Mouse (Mus musculus) embryonic fibroblast, embryonic 13.5 days (primary cell): ENCODE measurements around the gene Thrb. TPM values are rescaled to one million over a fixed set of nuclear protein-coding genes. Genes with fewer than 3 reads are reported as not detected.

ENCODE experiments used
- H3K27ac ChIP-seq: 2 replicates; pipeline ENCODE4 v1.5.1; 2012; ENCODE audit warnings: low read length, control low read depth, inconsistent platforms; ENCODE audit not compliant: insufficient read depth
- H3K4me1 ChIP-seq: 2 replicates; pipeline ENCODE4 v1.6.1; 2011; ENCODE audit warnings: low read length; ENCODE audit not compliant: control insufficient read depth, insufficient read depth
- H3K4me3 ChIP-seq: 2 replicates; pipeline ENCODE4 v1.5.1; 2011; ENCODE audit warnings: mild to moderate bottlenecking, control low read depth, low read length; ENCODE audit not compliant: insufficient read depth
- CTCF ChIP-seq: IDR thresholded peaks from 2 replicates; pipeline ENCODE4 v1.5.1; 2011; ENCODE audit warnings: mild to moderate bottlenecking, control low read depth, low read length, moderate library complexity, borderline replicate concordance; ENCODE audit not compliant: insufficient read depth
- POLR2A ChIP-seq: IDR thresholded peaks from 2 replicates; pipeline ENCODE4 v1.6.1; 2011; ENCODE audit warnings: low read depth, mild to moderate bottlenecking, control low read depth, low read length, moderate library complexity
- polyA plus RNA-seq: library from polyadenylated mRNA; stranded (reverse); fragments of >200 nt; gene quantifications from 2 replicates; pipeline ENCODE4 v1.2.4, GENCODE M21; 2011; ENCODE audit warnings: low read depth; ENCODE audit not compliant: missing spikeins, insufficient read length

Thrb gene
- polyA plus RNA-seq, 1 experiment, result 3.3 TPM

DNA sequence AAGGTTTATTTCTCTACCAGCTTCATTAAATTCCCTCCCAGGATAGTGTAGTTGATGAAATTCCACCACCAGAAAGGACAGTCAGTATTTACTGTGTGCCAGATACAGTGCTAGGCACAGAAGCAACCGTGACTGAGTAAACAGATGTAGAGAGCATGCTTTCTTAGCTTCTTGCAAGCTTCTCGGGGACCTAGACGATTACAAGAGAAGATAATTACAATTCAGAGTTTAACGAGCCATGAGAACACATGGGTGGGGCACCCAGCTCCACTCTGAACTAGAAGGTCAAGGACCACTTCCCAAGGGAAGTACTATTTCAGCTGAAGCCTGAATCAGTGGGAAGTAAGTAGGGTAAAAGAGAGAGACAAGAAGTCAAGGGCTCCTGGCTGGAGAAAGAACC is 190.3 kb downstream of the Thrb start:
- TF ChIP-seq CTCF (no peak), POLR2A (no peak)
- no peaks in the 10 kb centered on the region for H3K4me1 ChIP-seq
- H3K4me3 ChIP-seq, result no peak overlapping the region
- H3K27ac ChIP-seq, result no peak overlapping the region

- H3K4me3 ChIP-seq, result no peak overlapping the region
- H3K27ac ChIP-seq, result no peak overlapping the region
- no peak for TF ChIP-seq POLR2A
- TF ChIP-seq CTCF, result no peak
- H3K4me1 ChIP-seq, result no peaks in the 10 kb centered on the region
Observed at GRCm38 (mm10) chr14:17852236-17852635, 192.2 kb downstream of the Thrb start.

DNA sequence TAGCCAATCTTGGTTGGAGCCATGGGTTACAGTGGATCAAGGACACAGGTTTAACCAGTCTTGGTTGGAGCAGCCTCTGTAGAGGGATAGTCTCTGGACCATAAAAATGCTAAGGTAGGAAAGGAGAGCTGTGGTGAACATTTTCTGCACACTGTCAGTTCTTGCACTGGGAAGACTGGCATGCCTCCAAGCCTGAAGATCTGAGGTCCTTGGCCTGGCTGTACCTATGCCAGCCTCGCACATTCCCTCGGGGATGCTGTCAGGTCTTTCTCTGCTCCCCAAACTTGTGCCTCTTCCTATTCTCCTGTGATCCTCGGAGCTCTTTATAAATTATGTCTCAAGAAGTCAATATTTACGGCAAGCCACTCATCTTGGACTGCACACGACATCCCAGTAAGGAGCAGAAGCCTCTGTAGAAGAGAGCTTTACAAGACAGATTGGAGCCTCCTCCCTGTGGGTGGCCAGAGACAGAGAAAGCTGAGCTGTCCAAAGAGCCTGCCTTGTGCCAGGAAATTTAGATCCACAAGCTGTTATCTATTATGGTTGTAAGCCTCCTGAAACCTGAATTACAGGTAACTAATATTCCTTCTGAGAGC is 199.8 kb downstream of the Thrb start:
- Histone ChIP-seq H3K4me3 (no peak overlapping the region), H3K27ac (no peak overlapping the region), H3K4me1 (no peaks in the 10 kb centered on the region; the same call in 1 of the 2 replicates)
- no peak for TF ChIP-seq CTCF
- TF ChIP-seq POLR2A, result no peak

DNA sequence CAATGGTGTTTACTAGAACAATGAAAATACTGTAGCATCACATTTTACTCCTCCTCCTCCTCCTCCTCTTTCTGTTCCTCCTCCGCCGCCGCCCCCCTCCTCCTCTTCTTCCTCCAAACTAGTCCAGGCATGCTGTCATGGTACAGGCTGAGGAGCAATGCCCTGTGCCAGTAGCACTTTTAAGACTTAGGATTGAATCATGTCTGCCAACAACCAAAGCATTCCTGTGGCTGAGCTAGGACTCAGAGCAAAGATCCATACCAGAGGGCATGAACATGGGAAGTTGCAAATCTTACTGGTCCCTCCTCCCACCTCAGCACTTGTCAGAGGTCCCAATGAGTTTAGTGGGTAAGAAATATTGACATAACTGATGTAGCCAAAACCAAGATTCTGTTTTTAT is 202.6 kb downstream of the Thrb start:
- TF ChIP-seq CTCF (no peak), POLR2A (no peak)
- H3K4me3 ChIP-seq, result no peak overlapping the region
- H3K4me1 ChIP-seq, result no peaks in the 10 kb centered on the region; the same call in 1 of the 2 replicates
- peak overlapping the region; percentile 55; the same call in 1 of the 2 replicates for H3K27ac ChIP-seq

DNA sequence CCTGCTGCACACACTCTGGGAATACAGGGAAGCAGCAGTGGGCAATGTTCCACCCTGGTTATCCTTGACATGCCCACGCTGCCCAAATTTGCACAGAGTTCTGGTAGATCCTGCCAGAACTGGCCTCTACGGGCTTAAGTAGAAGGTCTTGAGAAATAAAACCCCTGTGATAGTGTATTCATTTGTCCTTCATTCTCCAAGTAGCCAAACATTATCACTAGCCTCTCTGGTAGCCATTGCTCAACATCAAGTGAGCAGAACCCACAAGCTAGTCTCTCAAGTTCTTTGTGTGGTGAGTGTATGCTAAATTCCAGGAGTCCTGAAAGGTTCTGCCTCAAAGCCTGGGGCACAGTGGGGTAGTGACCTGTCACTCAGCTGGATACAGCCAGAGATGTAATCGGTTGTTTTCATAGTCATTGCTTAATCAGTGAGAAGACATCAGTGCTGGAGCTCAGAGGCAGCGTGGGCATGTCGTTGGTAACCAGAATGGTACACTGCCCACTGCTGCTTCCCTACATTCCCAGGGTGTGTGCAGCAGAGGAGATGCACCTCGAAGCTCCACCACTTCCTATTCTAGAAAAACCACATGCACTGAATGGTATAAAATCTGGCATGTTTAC is 203.8 kb downstream of the Thrb start:
- Histone ChIP-seq H3K4me3 (no peak overlapping the region), H3K4me1 (no peaks in the 10 kb centered on the region; the same call in 1 of the 2 replicates), H3K27ac (no peak overlapping the region)
- TF ChIP-seq POLR2A (no peak), CTCF (no peak)

GRCm38 (mm10) chr14:17868326-17868725 is 208.3 kb downstream of the Thrb start:
- no peak for TF ChIP-seq POLR2A
- TF ChIP-seq CTCF, result no peak
- H3K4me3 ChIP-seq, result no peak overlapping the region
- no peaks in the 10 kb centered on the region for H3K4me1 ChIP-seq
- H3K27ac ChIP-seq, result no peak overlapping the region

DNA sequence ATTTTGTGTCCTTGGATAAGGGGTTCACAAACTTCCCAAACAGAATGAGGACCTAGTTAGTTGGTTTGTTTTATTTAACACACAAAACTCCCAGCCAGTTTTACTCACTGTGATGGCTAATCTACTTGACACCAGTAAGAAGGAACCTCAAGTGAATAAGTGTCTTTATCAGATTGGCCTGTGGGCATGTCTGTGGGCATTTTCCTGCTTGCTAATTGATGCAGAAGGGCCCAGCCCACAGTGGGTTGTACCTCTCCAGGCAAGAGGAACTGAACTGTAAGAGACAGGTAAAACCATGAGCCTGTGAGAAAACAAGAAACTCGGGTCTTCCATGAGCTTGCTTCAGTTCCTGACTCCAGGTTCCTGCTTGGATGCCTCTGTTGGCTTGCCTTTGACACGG is 215.9 kb downstream of the Thrb start:
- no peak for TF ChIP-seq CTCF
- TF ChIP-seq POLR2A, result no peak
- Histone ChIP-seq H3K4me1 (no peaks in the 10 kb centered on the region), H3K27ac (no peak overlapping the region), H3K4me3 (no peak overlapping the region)

GRCm38 (mm10) chr14:17879446-17879845 is 219.4 kb downstream of the Thrb start:
- Histone ChIP-seq H3K4me1 (no peaks in the 10 kb centered on the region), H3K27ac (no peak overlapping the region), H3K4me3 (no peak overlapping the region)
- no peak for TF ChIP-seq POLR2A

DNA sequence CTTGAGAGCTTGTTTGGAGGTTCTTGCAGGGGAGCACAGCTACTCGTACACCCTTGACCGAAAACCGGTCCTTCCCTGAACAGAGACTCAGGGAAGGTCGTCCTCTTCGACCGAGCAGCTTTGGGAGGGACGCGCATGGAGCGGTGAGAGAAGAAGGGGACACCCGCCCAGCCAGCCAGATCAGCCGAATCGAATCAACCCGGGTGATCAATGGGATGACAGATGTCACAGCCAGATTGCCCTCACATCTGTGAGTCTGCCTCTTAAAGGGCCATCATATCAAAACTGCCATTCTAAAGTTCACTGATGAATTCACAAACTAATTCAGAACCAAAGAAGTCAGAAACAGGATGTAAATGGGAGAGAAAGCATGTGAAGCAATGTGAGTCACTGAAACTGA is 224.8 kb downstream of the Thrb start:
- TF ChIP-seq POLR2A (no peak), CTCF (no peak)
- Histone ChIP-seq H3K4me1 (no peaks in the 10 kb centered on the region), H3K27ac (no peak overlapping the region), H3K4me3 (no peak overlapping the region)

DNA sequence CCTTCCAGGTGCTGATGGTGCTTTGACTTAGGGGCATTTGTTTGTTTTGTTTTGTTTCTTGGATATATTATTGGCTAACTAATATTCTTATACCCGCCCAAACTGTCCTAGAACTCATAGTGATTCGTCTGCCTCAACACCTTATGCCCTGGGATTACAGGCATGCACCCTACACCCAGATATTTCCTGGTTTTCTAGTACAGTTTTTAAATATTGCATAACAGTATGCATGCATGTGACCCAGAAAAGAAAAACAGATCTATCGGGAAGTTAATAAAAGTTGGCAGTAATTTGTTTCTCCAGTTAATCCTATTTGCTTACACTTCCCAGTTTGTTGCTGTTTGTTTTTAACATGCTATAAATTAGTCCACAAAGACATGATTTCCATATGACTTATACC is 225.3 kb downstream of the Thrb start:
- TF ChIP-seq CTCF (no peak), POLR2A (no peak)
- H3K4me1 ChIP-seq, result no peaks in the 10 kb centered on the region
- H3K27ac ChIP-seq, result no peak overlapping the region
- no peak overlapping the region for H3K4me3 ChIP-seq
